Mouse (Mus musculus): ENCODE measurements around the gene Gclc.

GRCm38 (mm10) chr9:77834259-77834993 is 80.1 kb downstream of the Gclc start:
- no peak for TF ChIP-seq CTCF (IDR thresholded peaks at IDR 0.05; ENCODE audit: extremely low read depth, insufficient read length, insufficient replicate concordance, low read depth, low read length)
- TF ChIP-seq POLR2A (IDR thresholded peaks at IDR 0.05; ENCODE audit: low read depth, low read length) = no peak

All from small intestine, adult 2 months (tissue).